Mouse (Mus musculus) right cerebral cortex, adult 2 months (tissue): ENCODE measurements at regions not wholly inside any gene's neighbourhood (a gene's known extent, or its start where the extent isn't known, plus 50 kb on each side); places are given as distances from the start of the nearest gene placed in this dataset.

Experiments used
- DNase-seq, 2 experiments: peaks; one replicate each; pipeline ENCODE4 v3.0.0; 2021 to 2022; ENCODE audit warnings: low spot score in 2 of 2

DNA sequence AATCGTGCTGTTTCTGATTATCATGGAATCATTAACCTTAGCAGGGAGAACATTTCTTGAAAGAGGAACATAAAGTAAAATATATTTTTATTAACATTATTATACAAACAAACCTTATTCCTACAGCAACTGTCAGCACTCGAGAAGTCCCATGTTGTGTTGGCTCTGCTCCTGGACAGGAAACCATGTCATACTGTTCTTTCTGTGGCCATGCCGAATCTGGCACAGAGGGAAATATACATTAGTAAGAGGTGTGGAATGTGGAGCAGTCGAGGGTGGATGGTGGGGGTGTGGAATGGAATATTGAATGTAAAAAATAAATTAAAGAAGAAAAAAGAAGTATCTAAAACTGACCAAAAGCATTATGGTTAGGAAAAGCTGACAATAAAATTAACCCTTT, 342.1 kb upstream of the Pmfbp1 start:
- DNase-seq: no peak

DNA sequence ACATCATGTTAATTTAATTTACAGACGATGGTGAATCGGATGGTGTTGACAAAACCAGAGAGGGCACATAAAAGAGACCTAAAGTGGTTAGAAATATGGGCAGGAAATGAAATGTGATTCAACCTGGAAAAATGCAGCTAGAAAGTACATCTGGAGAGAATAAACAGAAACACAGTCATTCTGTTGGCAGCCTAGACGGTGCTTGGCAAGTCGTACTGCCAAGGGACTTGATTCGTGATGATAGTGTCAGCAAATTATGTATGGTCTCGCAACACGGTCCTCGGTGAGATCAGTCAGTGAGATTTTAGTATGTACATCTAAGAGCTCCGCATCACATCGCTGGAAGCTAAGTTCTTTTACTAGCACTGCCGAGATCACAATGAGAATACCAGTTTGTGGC, 338.3 kb upstream of the Pmfbp1 start:
- DNase-seq: no peak

DNA sequence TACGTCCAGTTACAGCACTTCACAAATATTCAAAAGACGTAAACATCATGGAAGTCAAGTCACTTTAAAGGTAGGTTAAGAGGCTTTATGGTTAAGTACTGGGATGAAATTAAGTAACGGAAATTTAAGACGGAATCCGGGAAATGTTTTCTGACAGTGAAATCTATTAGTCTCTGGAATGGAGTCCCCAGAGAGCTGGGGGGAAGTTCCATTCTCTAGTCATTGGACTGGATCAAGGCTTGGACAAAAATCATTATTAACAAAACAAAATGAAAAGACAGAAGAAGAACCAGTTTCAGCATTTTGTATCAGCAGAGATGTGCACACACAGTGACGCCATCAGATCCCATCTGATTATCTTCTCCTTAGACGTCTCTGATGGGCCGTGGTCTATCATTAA, 337.8 kb upstream of the Pmfbp1 start:
- DNase-seq: no peak

DNA sequence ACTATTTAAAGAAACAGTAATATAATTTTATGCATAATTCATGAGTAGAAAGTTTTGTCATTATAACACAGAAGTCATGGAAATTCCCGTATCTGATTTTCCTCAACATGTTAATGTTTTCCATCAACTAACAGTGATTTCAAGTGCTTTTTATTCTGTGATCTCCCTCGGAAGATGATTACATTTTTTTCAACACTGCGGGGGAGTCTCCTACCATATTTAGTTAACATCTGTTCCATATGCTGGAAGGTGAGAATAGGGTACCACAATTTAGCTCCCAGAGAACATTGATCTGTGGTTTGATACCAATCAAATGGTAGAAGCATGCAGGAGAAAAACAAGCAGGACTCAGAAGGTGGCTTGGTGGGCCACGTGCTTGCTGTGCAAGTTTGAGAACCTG, 321.1 kb upstream of the Pmfbp1 start:
- no peak for DNase-seq

DNA sequence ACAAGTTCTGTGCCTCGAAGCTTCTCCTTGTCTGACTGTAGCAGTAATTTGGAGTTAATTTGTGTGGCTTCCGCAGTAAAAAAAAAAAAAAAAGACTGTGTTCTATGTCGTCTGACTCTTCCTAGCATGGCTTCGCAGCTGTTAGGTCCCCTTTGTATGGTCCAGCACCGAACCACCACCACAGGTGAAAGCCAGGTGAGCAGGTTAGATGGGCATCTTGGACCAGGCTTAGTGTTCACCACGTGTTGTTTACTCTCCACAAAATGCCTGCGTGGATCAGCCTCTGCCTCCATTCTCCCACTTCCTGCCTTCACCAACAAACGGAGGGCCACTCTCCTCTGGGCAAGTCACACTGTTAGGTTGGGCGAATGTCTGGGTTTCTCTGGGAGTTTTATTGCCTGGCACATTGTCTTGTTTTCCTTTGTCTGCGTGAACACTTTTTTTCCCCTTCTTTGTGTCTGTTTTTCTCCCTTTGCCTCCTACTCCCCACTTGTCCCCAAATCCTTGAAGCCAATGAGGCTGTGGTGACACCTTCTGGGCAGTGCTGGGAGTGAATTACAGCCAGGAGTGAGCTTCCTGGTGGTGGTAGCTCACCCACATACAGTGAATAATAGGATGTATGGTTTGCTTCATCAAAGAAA, 308.1 kb upstream of the Pmfbp1 start:
- peak; percentile 76 to 86 for DNase-seq

DNA sequence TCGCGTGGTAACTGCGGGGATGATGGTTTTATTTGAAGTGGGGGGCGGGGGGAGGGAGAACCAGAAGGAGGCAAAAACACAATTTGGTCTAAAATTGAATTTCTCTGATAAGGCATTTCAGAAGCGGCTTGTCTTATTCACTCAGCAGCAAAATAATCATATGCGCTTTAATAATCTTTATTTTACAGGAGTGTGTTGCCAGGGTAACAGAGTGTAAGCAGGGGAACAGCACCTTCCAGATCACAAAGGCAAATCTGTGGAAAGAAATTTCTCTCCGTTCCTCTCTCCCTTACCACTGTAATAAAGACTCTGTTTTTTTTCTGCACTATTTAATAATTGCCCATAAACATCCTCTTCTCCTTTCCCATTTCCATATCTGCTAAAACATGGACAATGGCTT, 306.2 kb upstream of the Pmfbp1 start:
- DNase-seq: no peak

DNA sequence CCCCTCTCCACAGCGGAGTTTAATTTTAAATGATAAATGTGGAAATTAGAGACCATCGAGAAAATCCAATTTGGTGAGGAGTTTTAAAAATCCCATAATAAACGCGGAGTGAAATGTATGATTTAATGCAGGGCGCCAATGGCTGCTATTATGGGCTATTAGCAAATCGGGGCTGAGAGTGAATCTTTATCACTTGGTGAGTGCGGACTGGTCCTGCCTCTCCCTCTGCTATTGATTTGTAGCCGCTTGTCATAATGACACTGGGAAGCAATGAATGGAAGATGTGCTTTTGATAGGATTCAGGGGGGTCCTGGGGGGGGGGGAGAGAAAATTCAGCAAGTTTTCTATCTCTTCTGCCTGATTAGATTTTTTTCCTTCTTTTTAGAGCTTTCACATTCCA, 279.6 kb upstream of the Pmfbp1 start:
- DNase-seq: no peak

DNA sequence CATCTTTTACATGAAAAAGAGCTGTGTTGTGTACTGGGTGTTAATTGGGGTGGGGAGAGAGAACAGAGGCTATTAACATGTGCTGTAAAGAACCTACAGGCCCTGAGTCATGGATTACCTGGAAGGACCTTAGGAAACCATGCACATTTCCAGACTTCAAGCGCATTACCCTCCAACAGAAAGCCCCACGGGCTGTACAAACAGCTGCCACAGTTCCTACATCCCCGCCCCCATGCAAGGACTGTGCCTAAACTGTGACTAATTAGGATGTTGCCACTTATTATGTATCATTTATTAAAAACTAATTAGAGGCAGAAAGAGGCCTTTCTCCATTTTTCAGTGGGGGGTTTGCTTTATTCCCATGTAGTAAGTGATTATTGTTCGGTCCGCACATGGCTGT, 277.5 kb upstream of the Pmfbp1 start:
- DNase-seq: no peak

DNA sequence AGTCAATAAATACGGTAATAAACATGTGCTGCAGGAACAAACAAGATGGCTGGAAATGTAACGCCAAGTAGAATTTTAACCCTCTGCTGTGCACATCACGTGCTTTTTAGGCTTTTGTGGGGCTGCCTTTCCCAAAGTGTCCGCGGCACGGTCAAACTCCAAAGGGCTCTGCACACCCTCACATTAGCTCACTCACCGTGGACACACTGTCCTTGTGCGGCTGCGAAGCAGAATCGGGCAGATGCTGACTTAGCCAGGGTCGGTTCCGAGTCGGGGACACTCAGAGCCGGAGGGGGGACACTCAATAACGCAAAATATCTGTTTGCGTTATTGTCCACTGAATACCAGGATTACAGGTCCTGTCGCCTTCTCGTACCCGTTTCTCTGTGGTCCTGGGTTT, 276.5 kb upstream of the Pmfbp1 start:
- DNase-seq: no peak

DNA sequence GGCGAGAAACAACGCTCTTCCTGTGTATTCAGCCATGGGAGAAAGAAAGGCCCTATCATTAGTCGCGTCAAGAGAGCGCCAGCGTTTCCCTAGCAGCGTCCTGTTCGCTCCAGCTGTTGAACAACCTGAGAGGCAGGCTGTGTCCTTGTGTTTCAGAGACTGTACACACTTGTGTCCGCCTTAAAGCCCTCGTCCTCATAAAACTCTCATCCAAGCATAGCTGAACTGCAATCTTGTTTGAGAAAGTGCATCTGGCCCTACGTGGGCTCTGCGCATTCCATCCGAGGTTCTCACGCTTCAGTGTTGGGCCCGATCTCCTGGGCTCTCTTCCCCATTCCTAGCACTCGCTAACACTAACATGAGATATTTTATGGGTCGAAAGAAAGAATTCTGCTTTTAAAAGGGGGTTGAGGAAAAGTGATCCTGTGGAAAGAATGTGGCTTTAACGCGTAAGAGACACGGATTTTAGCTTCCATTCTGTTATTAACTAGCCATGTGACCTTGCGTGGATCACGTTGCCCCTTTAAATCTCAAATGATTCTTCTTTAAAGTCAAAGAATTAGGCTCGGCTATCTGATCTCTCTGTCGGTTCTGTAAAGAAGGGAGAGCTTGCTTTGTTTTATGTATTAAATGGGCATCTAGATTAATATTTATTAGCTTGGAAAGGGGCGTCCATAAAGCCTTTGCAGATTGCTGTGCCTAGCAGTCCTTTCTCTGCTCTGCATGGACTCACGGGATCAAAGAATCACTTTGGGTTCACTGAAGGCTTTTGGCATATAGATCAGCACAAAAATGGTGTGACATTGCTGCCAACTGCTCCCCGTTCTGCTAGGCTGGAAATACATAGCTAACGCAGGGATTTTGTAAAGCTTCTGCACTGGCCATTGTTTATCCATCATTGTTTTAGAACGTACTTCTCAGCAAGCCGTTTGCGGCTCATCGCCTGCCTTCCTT, 261.3 kb upstream of the Pmfbp1 start:
- DNase-seq: no peak

DNA sequence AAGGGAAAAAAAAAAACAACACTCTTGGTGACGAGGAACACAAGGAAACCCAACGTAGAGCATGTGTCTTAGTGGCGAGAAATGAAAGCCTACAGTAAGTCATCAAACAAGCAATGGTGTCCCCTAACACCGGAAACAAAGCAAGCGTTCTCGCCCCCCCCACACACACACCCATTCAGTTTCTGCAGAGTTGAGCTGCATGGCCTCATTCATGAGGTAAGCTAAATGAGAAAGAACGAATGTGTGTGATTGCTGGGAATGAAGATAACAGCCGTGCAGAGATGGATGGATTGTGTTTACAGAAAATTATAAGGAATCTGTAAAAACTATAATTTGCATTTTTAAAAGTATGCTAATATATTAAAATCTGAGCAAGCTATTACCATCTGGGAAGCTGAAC, 248.3 kb upstream of the Pmfbp1 start:
- DNase-seq: no peak

DNA sequence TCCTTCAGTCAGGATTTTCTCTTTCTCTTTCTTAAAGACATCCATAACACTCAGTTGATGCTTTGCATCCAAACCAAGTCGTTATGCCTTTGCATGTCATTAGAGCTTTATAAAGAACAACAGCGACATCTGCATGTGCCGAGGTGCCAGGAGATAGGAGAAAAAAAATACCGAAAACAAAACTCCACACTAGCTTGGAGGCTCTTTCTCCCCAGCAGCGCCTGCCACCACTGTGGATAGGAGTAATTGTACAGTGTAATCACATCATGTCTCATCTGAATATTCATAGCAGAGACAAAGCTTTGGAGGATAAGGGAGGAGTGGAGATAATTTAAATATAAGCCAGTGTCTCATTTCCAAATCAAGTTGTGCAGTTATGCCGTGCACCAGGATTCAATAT, 246.0 kb upstream of the Pmfbp1 start:
- peak; percentile 39 to 44 for DNase-seq

DNA sequence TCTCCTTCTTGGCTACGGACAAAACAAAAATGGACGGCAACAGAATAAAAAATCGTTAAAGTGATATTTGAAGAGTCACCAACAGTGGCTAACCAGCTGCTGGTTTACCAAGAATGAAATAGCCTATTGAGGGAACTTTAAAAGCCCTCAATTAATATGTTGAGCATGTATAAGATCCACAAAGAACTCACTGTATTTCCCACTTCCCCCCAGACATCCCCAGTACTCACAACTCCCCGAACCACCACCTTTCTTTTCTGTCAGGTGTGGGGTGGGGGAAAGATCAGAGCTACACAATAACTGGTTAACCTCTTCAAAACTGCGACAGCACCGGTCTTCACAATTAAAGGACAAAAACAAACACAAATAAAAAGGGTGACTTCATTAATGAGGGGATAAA, 245.5 kb upstream of the Pmfbp1 start:
- no peak for DNase-seq

DNA sequence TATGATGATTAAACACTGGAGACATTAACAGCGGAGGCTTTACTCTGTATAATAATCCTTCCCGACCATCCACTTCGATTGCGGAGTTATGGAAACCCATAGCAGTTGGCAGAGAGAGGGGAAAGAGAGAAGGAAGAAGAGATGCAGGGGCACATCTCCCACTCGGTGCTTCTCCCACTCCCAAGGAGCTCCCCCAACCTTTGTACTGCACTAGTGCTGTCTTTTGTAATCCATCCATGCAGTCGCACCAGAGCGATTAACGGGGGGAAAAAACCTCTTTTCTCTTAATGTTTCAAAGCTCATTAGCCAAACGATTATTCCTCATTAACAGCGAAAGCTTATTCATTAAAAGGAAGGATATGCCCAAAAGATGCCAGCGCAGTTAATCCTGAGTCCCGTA, 244.6 kb upstream of the Pmfbp1 start:
- peak in 1 of 2 experiments; percentile 22 for DNase-seq

DNA sequence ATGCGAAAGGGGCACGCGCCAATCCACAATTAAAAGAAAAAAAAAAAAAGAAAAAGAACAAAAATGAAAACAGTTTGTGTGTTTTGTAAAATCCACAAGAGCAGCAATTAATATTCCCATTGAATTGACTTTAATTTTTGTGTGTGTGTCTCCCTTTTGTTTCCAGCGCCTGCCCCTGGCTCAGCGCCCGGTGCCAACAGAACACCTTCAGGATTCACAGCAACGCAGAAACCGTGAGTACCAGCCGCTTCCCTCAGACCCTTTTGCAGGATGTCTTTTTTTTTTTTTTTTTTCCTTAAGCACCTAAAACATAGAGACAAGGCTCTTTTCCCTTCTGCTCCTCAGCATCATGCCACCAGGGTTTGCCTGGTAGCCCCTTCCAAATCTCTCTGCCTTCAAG, 244.1 kb upstream of the Pmfbp1 start:
- peak in 1 of 2 experiments; percentile 18 for DNase-seq

DNA sequence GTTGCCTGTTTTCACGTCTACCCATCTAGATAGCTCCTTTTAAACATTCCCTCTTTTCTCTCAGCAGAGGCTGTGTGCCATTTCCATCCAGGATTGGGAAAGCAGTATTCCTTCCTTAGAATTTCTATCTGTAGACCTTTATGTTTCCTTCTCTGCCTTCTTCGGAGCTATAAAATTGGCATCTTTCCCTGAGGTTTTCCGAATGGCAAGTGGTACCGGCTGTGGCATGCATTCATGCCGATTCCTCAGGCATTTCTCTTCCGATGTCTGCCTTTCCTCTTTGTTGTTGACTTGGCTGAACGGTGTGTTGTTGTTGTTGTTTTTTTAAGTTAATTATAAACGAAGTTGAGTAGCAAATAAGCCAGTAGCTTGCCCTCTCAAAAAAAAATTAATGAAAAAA, 243.3 kb upstream of the Pmfbp1 start:
- DNase-seq: no peak

DNA sequence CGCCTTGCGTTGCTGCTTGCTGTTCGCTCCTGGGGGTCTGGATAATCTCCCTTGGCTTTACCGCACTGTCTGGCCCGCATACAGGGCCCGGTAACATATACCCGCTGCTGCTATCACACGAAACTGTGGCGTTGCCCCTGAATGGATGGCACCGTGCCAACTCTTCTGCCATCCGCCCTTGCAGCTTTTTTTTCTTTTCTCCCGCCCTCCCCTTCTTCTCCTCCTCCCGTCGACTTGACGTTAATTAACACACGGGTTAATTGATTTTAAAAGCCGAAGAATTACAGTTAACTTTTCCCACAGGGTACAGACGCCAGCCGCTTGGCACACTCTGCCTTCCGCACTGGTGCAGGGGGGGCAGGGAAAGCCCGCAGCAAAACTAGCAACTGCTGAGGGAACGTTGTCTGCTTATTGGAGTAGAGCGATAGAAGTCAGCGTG, 242.4 kb upstream of the Pmfbp1 start:
- peak; percentile 47 to 49 for DNase-seq

DNA sequence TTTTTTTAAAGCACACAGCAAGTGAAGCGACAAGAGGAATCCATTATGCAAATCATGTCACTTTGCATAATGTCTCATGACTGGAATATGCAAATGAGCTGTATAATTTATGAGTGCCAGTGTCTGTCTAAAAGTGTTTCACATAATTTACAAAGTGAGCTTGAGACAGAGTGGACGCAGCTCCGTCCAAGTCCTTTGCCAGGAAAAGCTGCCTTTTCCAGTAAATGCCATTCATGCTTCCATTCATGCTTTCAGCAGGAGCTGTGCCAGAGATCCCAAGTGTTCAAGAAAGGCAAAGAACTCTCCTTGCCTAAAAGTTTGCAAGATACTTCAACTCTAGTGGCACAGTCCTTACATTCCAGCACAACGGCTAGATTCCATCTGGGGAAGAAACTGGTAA, 241.4 kb upstream of the Pmfbp1 start:
- no peak for DNase-seq

DNA sequence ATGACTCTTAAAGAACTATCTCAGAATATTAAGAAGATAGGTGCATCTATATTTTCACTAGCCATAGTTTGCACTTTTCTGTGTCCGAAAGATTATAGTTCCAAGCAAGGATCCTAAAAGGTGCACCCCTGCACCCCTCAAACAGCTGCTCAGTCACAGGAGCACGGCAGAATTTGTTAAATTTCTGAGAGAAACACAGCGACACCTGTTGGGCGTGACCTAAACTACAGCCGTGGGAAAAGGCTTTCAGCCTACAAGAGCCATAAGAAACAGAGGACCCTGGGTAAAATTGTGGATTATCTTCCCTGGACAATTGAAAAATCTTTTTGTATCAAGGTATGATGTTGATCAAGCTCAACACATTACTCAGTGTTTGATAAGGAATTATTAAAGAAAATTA, 214.7 kb upstream of the Pmfbp1 start:
- peak; percentile 45 to 56 for DNase-seq

DNA sequence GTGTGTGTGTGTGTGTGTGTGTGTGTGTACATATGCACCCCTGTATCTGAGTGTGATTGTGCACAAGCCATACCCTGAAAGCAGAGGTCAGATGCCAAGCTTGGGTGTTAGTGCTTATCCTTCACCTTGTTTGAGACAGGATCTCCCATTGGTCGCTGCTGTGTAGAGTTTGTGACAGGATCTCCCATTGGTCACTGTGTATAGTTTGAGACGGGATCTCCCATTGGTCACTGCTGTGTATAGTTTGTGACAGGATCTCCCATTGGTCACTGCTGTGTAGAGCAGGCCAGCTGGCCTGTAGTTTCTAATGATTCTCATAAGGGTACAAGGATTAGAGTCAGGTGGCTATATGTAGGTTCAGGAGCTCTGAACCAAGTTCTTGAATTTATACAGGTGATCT, 213.3 kb upstream of the Pmfbp1 start:
- no peak for DNase-seq

DNA sequence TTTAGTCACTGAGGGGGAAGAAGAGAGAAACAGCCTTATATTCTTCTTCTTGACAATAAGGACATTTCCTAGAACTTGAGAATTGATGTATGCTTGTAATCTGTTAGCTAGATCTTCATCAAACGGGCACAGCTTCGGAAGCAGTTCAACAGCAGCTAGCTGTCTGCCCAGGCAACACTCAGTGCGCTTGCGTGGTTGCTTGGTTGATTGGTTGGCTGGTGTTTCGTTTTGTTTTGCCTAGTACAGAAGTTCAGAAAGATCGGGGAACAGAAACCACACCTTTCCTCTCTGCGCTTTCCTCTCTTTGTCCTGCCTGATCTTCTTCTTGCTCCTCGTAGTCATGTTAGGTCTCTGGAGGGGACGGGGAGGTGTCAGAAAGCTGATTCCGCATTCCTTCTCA, 212.2 kb upstream of the Pmfbp1 start:
- DNase-seq: no peak

DNA sequence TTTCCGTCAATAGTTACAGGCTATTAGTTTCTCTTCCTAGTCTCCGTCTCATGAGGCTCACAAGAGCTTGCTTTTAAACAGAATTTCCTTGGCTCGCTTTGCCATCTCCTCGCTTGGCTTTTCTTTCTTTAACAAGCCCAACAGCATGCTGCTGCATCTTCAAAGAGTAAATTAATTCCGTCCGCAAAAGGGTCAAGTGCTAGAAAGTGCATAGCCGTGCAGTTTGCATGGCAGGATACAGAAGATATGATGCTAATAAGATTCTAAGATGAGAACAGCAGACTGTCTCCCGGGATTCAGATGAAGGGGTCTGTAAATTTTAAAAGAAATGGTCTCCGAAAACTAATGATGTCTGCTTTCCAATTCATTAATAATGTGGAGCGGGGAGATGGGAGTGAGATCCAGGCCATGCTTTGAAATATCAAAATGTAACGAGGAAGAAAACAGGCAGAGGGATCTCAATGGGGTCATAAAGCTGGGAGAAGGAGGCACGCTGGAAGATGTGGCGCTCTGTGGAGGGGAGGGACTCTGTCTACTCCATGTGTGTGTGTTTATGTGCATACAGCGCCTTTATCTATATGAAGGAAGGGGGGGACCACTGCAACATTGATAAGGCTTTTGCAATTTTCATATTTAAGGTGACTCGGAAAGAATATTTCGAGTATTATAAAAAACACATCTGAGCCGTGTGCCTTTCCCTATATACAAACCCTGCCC, 183.0 kb upstream of the Pmfbp1 start:
- no peak for DNase-seq
